Mouse (Mus musculus) testis, postnatal 14 days (tissue): ENCODE data around the gene Fhod1.

Experiments
- DNase-seq: peaks from one replicate; pipeline ENCODE4 v3.0.0; 2021; ENCODE audit warnings: low spot score

Fhod1 gene

GRCm38 (mm10) chr8:105317941-105318340 lies 29.8 kb downstream of the Fhod1 start:
- DNase-seq: no peak

- DNase-seq: no peak
Measured at GRCm38 (mm10) chr8:105315073-105315769, 32.5 kb downstream of the Fhod1 start.

GRCm38 (mm10) chr8:105313622-105314402 lies 33.9 kb downstream of the Fhod1 start:
- DNase-seq: no peak

- DNase-seq: no peak
Measured at GRCm38 (mm10) chr8:105312891-105313481, 34.8 kb downstream of the Fhod1 start.

GRCm38 (mm10) chr8:105311718-105312117 lies 36.0 kb downstream of the Fhod1 start:
- DNase-seq: no peak

GRCm38 (mm10) chr8:105310118-105310517 lies 37.6 kb downstream of the Fhod1 start:
- no peak for DNase-seq

- no peak for DNase-seq
Measured at GRCm38 (mm10) chr8:105309142-105309847, 38.5 kb downstream of the Fhod1 start.

- no peak for DNase-seq
Measured at GRCm38 (mm10) chr8:105308428-105308827, 39.3 kb downstream of the Fhod1 start.

- no peak for DNase-seq
Measured at GRCm38 (mm10) chr8:105307670-105308069, 40.1 kb downstream of the Fhod1 start.

- DNase-seq: no peak
Measured at GRCm38 (mm10) chr8:105306146-105306691, 41.5 kb downstream of the Fhod1 start.

- DNase-seq: peak; percentile 63
Measured at GRCm38 (mm10) chr8:105305211-105306145, 42.3 kb downstream of the Fhod1 start, which contains the start of gene Elmo3. TSS of gene Elmo3 (plus strand) at chr8:105305601.

- no peak for DNase-seq
Measured at GRCm38 (mm10) chr8:105304325-105305210, 43.2 kb downstream of the Fhod1 start.

- DNase-seq: no peak
Measured at GRCm38 (mm10) chr8:105303874-105304273, 43.9 kb downstream of the Fhod1 start.

GRCm38 (mm10) chr8:105303396-105303795 lies 44.4 kb downstream of the Fhod1 start:
- DNase-seq: no peak

GRCm38 (mm10) chr8:105299962-105300361 lies 47.8 kb downstream of the Fhod1 start:
- DNase-seq: no peak

GRCm38 (mm10) chr8:105298351-105299252 lies 49.2 kb downstream of the Fhod1 start:
- no peak for DNase-seq

- peak; percentile 93 for DNase-seq
Measured at GRCm38 (mm10) chr8:105297511-105298192, 50.1 kb downstream of the Fhod1 start, which contains the start of gene E2f4. TSS of gene E2f4 (plus strand) at chr8:105297663.
